Mouse (Mus musculus): ENCODE data around the gene Rab4b.

DNA sequence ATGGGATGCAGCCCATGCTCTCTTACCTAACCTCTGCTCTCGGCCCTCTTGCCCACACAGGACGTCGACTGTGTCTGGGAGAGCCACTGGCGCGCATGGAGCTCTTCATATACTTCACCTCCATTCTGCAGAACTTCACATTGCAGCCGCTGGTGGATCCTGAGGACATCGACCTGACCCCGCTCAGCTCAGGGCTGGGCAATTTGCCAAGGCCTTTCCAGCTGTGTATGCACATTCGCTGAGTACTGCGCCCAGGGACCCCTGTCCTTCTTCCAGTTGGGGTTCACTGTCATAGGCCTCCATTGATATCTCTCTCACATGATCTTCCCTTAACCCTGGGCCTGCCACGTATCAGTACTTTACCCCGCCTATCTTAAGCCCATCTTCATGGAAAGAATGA lies 45.5 kb downstream of the Rab4b start:
- TF ChIP-seq USF1 (IDR thresholded peaks at IDR 0.05; ENCODE audit: low read depth) (no peak), POLR2A (IDR thresholded peaks at IDR 0.05; ENCODE audit: insufficient read length, low read depth) (no peak), SRF (IDR thresholded peaks at IDR 0.05; ENCODE audit: control insufficient read depth, insufficient read length, low read depth) (no peak), MYOG (IDR thresholded peaks at IDR 0.05; ENCODE audit: control insufficient read depth in 1 of 3, insufficient read depth in 1 of 3, insufficient read length in 2 of 3, low read depth in 2 of 3) (no peak), MAX (IDR thresholded peaks at IDR 0.05; ENCODE audit: low read depth) (no peak), E2F4 (IDR thresholded peaks at IDR 0.05; ENCODE audit: insufficient read depth) (no peak), POLR2AphosphoS2 (IDR thresholded peaks at IDR 0.05; ENCODE audit: insufficient read length, low read depth) (no peak), CEBPB (IDR thresholded peaks at IDR 0.05; ENCODE audit: insufficient read depth, poor library complexity, severe bottlenecking) (no peak), TCF12 (IDR thresholded peaks at IDR 0.05; ENCODE audit: insufficient read depth, poor library complexity, severe bottlenecking) (no peak), MYOD1 (IDR thresholded peaks at IDR 0.05; ENCODE audit: control insufficient read depth in 1 of 3, insufficient read length in 2 of 3, low read depth in 2 of 3) (no peak), TCF3 (IDR thresholded peaks at IDR 0.05; ENCODE audit: insufficient read length, low read depth) (no peak), REST (IDR thresholded peaks at IDR 0.05; ENCODE audit: insufficient read depth, insufficient read length) (no peak)
